Mouse (Mus musculus) ES-E14 (cell line): Measurements from ENCODE around the gene Ugp2. TPM values are rescaled to one million over a fixed set of nuclear protein-coding genes. Genes with fewer than 3 reads are reported as not detected.

ENCODE experiments used
- DNase-seq: peaks from one replicate; pipeline ENCODE4 v3.0.0-alpha.2; 2013; ENCODE audit warnings: low read depth, low spot score
- H3K27ac ChIP-seq: 2 replicates; pipeline ENCODE4 v1.5.1; 2012; ENCODE audit warnings: low read depth, mild to moderate bottlenecking, low read length, moderate library complexity, mixed read lengths; ENCODE audit not compliant: poor library complexity, insufficient read depth, severe bottlenecking
- H3K36me3 ChIP-seq: 2 replicates; pipeline ENCODE4 v1.6.1; 2012; ENCODE audit warnings: mild to moderate bottlenecking, low read length, moderate library complexity, mixed read lengths; ENCODE audit not compliant: control insufficient read depth, poor library complexity, insufficient read depth, severe bottlenecking
- H3K4me1 ChIP-seq, 2 experiments: fragments of 150-350 bp in 1 of 2; sonication (generic) in 1 of 2; 2 replicates each; pipeline ENCODE4 v1.6.1; 2012; ENCODE audit warnings: low read length in 2 of 2, mild to moderate bottlenecking in 1 of 2, mixed read lengths in 1 of 2; ENCODE audit not compliant: control insufficient read depth in 2 of 2, insufficient read depth in 2 of 2, poor library complexity in 1 of 2
- H3K4me3 ChIP-seq, 2 experiments: fragments of 150-350 bp in 1 of 2; sonication (generic) in 1 of 2; 2 replicates each; pipeline ENCODE4 v1.5.1; 2012; ENCODE audit warnings: low read length in 2 of 2, low read depth in 1 of 2, mild to moderate bottlenecking in 1 of 2, mixed read lengths in 1 of 2; ENCODE audit not compliant: insufficient read depth in 1 of 2, poor library complexity in 1 of 2, severe bottlenecking in 1 of 2
- H3K9ac ChIP-seq: 2 replicates; pipeline ENCODE4 v1.6.1; 2012; ENCODE audit warnings: low read depth, mild to moderate bottlenecking, low read length, mixed read lengths; ENCODE audit not compliant: poor library complexity, insufficient read depth, severe bottlenecking
- H3K9me3 ChIP-seq: fragments of 150-350 bp; sonication (generic); 2 replicates; pipeline ENCODE4 v1.6.1; 2012; ENCODE audit warnings: low read depth, mild to moderate bottlenecking, low read length; ENCODE audit not compliant: control insufficient read depth, insufficient read depth
- CHD2 ChIP-seq: IDR thresholded peaks from 2 replicates; pipeline ENCODE4 v1.6.1; 2014; ENCODE audit warnings: mild to moderate bottlenecking, low read depth, low read length, inconsistent platforms
- HCFC1 ChIP-seq: IDR thresholded peaks from 2 replicates; pipeline ENCODE4 v1.6.1; 2012; ENCODE audit warnings: low read length, inconsistent platforms, borderline replicate concordance; ENCODE audit not compliant: insufficient read depth
- MAFK ChIP-seq: IDR thresholded peaks from 2 replicates; pipeline ENCODE4 v1.6.1; 2014; ENCODE audit warnings: mild to moderate bottlenecking, low read depth, low read length, inconsistent platforms; ENCODE audit not compliant: insufficient read depth
- ZC3H11A ChIP-seq: IDR thresholded peaks from 2 replicates; pipeline ENCODE4 v1.6.1; 2012; ENCODE audit warnings: low read depth, mild to moderate bottlenecking, inconsistent platforms, low read length, borderline replicate concordance
- ZNF384 ChIP-seq: IDR thresholded peaks from 2 replicates; pipeline ENCODE4 v1.6.1; 2012; ENCODE audit warnings: low read depth, low read length, inconsistent platforms
- in situ Hi-C, 2 experiments: fragments of 600-800 bp; cut with MboI; formaldehyde crosslinking; loops; one replicate each; pipeline ENCODE4 v1.15.1; 2025; ENCODE audit warnings: low sequenced_read_pairs in 2 of 2, inconsistent platforms in 1 of 2; ENCODE audit not compliant: unreplicated experiment in 2 of 2
- total RNA-seq: library from RNA; depleted of rRNA; stranded (reverse); fragments of 300-350 nt; gene quantifications from 2 replicates; pipeline ENCODE4 v1.2.3, GENCODE M21; 2012

Gene Ugp2
- total RNA-seq, 1 experiment: 22.9 TPM

- H3K9me3 ChIP-seq: no peaks in the 10 kb centered on the region
- no peak overlapping the region for H3K27ac ChIP-seq
- no peak overlapping the region for H3K4me3 ChIP-seq
- TF ChIP-seq HCFC1: no peak
- TF ChIP-seq CHD2: no peak
- no peak for TF ChIP-seq MAFK
- no peak for DNase-seq
- in situ Hi-C loops: no loop called here
- H3K36me3 ChIP-seq: no peaks in the 10 kb centered on the region
- H3K4me1 ChIP-seq: peaks cover 0 to under 1% of the 10 kb centered on the region in 2 experiments; a peak in 1 of 4 replicates
- H3K9ac ChIP-seq: no peak overlapping the region
Measured at GRCm38 (mm10) chr11:21343490-21343889, 27.5 kb downstream of the Ugp2 start.

GRCm38 (mm10) chr11:21339088-21339487 is 31.9 kb downstream of the Ugp2 start:
- in situ Hi-C loops: no loop called here
- Histone ChIP-seq H3K4me3 (no peak overlapping the region), H3K27ac (no peak overlapping the region), H3K4me1 (no peaks in the 10 kb centered on the region; a peak in 1 of 4 replicates), H3K9me3 (no peaks in the 10 kb centered on the region), H3K36me3 (no peaks in the 10 kb centered on the region), H3K9ac (no peak overlapping the region)
- DNase-seq: no peak
- TF ChIP-seq ZC3H11A (no peak), ZNF384 (no peak), CHD2 (no peak), HCFC1 (no peak), MAFK (no peak)

- no peaks in the 10 kb centered on the region for H3K9me3 ChIP-seq
- no peak for TF ChIP-seq MAFK
- no peak for TF ChIP-seq HCFC1
- no peak for TF ChIP-seq ZC3H11A
- TF ChIP-seq ZNF384: no peak
- no peak for TF ChIP-seq CHD2
- in situ Hi-C loops: no loop called here
- H3K4me1 ChIP-seq: no peaks in the 10 kb centered on the region; a peak in 1 of 4 replicates
- DNase-seq: no peak
- no peak overlapping the region for H3K27ac ChIP-seq
- H3K4me3 ChIP-seq: no peak overlapping the region
- no peaks in the 10 kb centered on the region for H3K36me3 ChIP-seq
- no peak overlapping the region for H3K9ac ChIP-seq
Measured at GRCm38 (mm10) chr11:21337855-21338254, 33.1 kb downstream of the Ugp2 start.

GRCm38 (mm10) chr11:21332639-21333295 is 38.2 kb downstream of the Ugp2 start:
- no peak overlapping the region for H3K4me3 ChIP-seq
- no peak overlapping the region for H3K9ac ChIP-seq
- no peak overlapping the region for H3K27ac ChIP-seq
- no peak for DNase-seq
- in situ Hi-C loops: no loop called here
- no peaks in the 10 kb centered on the region; a peak in 1 of 4 replicates for H3K4me1 ChIP-seq
- no peak for TF ChIP-seq CHD2
- TF ChIP-seq ZC3H11A: no peak
- TF ChIP-seq MAFK: no peak
- TF ChIP-seq HCFC1: no peak
- no peak for TF ChIP-seq ZNF384
- no peaks in the 10 kb centered on the region for H3K36me3 ChIP-seq
- H3K9me3 ChIP-seq: no peaks in the 10 kb centered on the region
